Mouse (Mus musculus) hindbrain, embryonic 13.5 days (tissue): Measurements from ENCODE around the gene Cntn4. TPM values are rescaled to one million over a fixed set of nuclear protein-coding genes. Genes with fewer than 3 reads are reported as not detected.
A peak's percentile ranks its signal among the peaks of the same experiment; 100 is the strongest.

ENCODE experiments used
- ATAC-seq: fragments of 200-750 bp; cut with Nextera tagmentation; 2 replicates; pipeline ENCODE4 v1.8.0; 2017; ENCODE audit warnings: moderate TSS enrichment; ENCODE audit not compliant: low FRiP score
- H3K27ac ChIP-seq: fragments of 300-500 bp; sonication (generic); 2 replicates; pipeline ENCODE4 v1.5.1; 2015; ENCODE audit warnings: inconsistent platforms, mild to moderate bottlenecking, moderate library complexity
- H3K27me3 ChIP-seq: fragments of 300-500 bp; sonication (generic); 2 replicates; pipeline ENCODE4 v1.6.1; 2015; ENCODE audit warnings: mild to moderate bottlenecking, inconsistent platforms
- H3K36me3 ChIP-seq: fragments of 300-500 bp; sonication (generic); 2 replicates; pipeline ENCODE4 v1.6.1; 2015; ENCODE audit warnings: mild to moderate bottlenecking, inconsistent platforms
- H3K4me1 ChIP-seq: fragments of 300-500 bp; sonication (generic); replicated peaks from 2 replicates; pipeline ENCODE4 v1.6.1; 2015; ENCODE audit warnings: inconsistent platforms
- H3K4me2 ChIP-seq: fragments of 300-500 bp; sonication (generic); 2 replicates; pipeline ENCODE4 v1.6.1; 2015; ENCODE audit warnings: inconsistent platforms, mild to moderate bottlenecking, moderate library complexity
- H3K4me3 ChIP-seq: fragments of 300-500 bp; sonication (generic); 2 replicates; pipeline ENCODE4 v1.5.1; 2015; ENCODE audit warnings: mild to moderate bottlenecking, inconsistent platforms
- H3K9ac ChIP-seq: fragments of 300-500 bp; sonication (generic); 2 replicates; pipeline ENCODE4 v1.6.1; 2015; ENCODE audit warnings: mild to moderate bottlenecking, inconsistent platforms
- H3K9me3 ChIP-seq: fragments of 300-500 bp; sonication (generic); 2 replicates; pipeline ENCODE4 v1.6.1; 2016; ENCODE audit warnings: inconsistent platforms
- WGBS: fragments of 180-500 bp; shearing (Covaris S2); methylation state at CpG from one replicate; pipeline ENCODE4 v1.1.7; 2015; 5-methylcytosine and 5-hydroxymethylcytosine counted together
- polyA plus RNA-seq: library from polyadenylated mRNA; unstranded; fragments of >200 nt; fragmentation: Nextera tagmentation; extraction: Ambion mirVana; gene quantifications from 2 replicates; pipeline ENCODE4 v1.2.1, GENCODE M21; 2015

The Cntn4 gene
- polyA plus RNA-seq: 17.9 and 18.3 TPM in 2 replicates

DNA sequence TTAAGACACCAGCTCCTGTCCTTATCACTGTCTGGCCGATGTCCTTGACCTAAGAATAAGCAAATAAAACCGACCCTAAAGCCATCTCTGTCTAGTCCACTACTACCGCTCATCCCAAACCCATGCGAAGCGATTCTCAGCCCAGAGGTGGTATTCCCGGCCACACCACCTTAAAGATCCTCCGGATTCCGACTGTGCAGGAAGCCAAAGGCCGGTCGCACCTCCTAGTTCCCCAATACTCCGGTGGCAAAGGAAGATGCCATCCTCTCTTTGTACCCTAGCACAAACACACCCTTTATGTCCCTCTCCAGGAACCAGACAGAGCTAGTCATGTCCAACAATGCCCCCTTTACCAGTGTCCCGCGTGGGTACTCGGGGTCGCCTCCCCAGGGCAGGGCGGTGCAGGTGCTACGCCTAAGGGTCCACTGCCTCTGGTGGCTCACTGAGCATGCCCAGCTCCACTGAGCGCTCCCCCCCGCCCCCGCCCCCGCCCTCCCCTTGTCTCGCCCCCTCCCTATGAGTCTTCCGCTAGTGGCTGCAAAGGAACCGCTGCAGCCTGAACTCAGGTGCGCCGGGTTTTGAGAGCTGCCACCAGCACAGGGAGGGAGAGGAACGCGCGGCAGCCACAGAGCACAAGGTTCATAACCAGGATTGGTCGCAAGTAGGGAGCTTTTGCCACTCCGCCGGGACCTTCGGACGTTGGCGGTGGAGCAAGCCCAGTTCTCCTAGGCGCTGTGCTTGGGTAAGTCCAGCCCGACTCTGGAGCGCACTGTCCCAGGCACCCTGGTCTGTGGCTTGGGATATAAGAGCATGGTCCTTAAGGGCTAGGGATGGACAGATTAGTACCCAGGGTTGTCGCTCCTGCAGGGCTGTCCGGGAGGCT lies at the start of gene Cntn4:
TSS of gene Cntn4 (plus strand) at position 512 of the 883 bp plus-strand sequence.
- no peaks in the 10 kb centered on the region for H3K36me3 ChIP-seq

DNA sequence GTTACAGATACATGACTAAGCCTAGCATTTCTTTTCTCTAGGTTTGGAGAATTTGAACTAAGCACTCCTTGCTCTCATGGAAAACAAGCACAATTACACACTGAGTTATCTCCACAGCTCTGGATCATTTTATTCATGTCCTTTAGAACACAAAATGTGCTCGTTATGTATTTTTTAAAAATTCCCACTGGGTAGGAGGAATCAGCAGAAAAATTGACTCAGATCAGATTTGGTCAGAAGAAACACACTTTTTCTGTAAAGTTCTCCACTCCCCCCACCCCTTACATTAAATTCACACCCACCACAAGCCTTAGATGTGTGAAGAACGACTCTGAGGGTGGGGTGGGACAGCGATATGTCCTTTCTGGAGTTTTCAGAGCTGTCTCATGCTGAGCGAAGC lies 3.2 kb upstream of the Cntn4 start:
- no peaks in the 10 kb centered on the region for H3K36me3 ChIP-seq
- peaks cover 21% of the 10 kb centered on the region for H3K4me1 ChIP-seq
- 76% methylated on average over 4 of the region's 4 CpGs for WGBS

More for the DNA sequence above, at the start of gene Cntn4:
- peak within 1 kb of the TSS; percentile 76 for H3K9ac ChIP-seq
- no peaks in the 10 kb centered on the region for H3K9me3 ChIP-seq
- peak within 1 kb of the TSS; percentile 79 for H3K4me2 ChIP-seq
- 2% methylated on average over 37 of the region's 40 CpGs for WGBS
- H3K4me1 ChIP-seq: peaks cover 21% of the 10 kb centered on the region
- H3K27me3 ChIP-seq: peaks cover 40% of the 10 kb centered on the region
- H3K27ac ChIP-seq: peak within 1 kb of the TSS; percentile 58
- peak within 1 kb of the TSS; percentile 55 for H3K4me3 ChIP-seq
- peak; percentile 92 for ATAC-seq

GRCm38 (mm10) chr6:105675099-105675498 lies 2.4 kb upstream of the Cntn4 start:
- H3K9me3 ChIP-seq: no peaks in the 10 kb centered on the region
- no peak for ATAC-seq
- 46% methylated on average over 3 of the region's 3 CpGs for WGBS

More for the DNA sequence above, 3.2 kb upstream of the Cntn4 start:
- ATAC-seq: no peak
- peaks cover 27% of the 10 kb centered on the region for H3K27me3 ChIP-seq
- no peak overlapping the region for H3K9ac ChIP-seq
- no peak overlapping the region for H3K4me2 ChIP-seq
- no peaks in the 10 kb centered on the region for H3K9me3 ChIP-seq
- H3K27ac ChIP-seq: no peak overlapping the region
- H3K4me3 ChIP-seq: no peak overlapping the region

GRCm38 (mm10) chr6:105676637-105677036 lies 823 bp upstream of the Cntn4 start:
- Histone ChIP-seq H3K4me2 (peak overlapping the region; percentile 79), H3K36me3 (no peaks in the 10 kb centered on the region), H3K27ac (peak overlapping the region; percentile 58; the same call in 1 of the 2 replicates), H3K4me3 (peak overlapping the region; percentile 55), H3K9ac (peak overlapping the region; percentile 76), H3K4me1 (peaks cover 21% of the 10 kb centered on the region), H3K27me3 (peaks cover 40% of the 10 kb centered on the region), H3K9me3 (no peaks in the 10 kb centered on the region)
- ATAC-seq: 0 out of 2 replicates have a peak, but pooled peaks have one; percentile 16
- 27% methylated on average over 5 of the region's 5 CpGs for WGBS

More at GRCm38 (mm10) chr6:105675099-105675498, 2.4 kb upstream of the Cntn4 start:
- peaks cover 35% of the 10 kb centered on the region for H3K27me3 ChIP-seq
- no peak overlapping the region for H3K27ac ChIP-seq
- H3K4me1 ChIP-seq: peaks cover 21% of the 10 kb centered on the region
- H3K36me3 ChIP-seq: no peaks in the 10 kb centered on the region
- no peak overlapping the region for H3K4me3 ChIP-seq
- H3K4me2 ChIP-seq: no peak overlapping the region
- H3K9ac ChIP-seq: no peak overlapping the region

GRCm38 (mm10) chr6:105678778-105679177 lies 1.3 kb downstream of the Cntn4 start:
- Histone ChIP-seq H3K27me3 (peaks cover 40% of the 10 kb centered on the region), H3K9me3 (no peaks in the 10 kb centered on the region), H3K9ac (peak overlapping the region; percentile 76; the same call in 1 of the 2 replicates), H3K4me3 (peak overlapping the region; percentile 55), H3K4me1 (peaks cover 21% of the 10 kb centered on the region), H3K36me3 (no peaks in the 10 kb centered on the region), H3K4me2 (peak overlapping the region; percentile 79), H3K27ac (no peak overlapping the region)
- no peak for ATAC-seq
- 7% methylated on average over 5 of the region's 5 CpGs for WGBS

DNA sequence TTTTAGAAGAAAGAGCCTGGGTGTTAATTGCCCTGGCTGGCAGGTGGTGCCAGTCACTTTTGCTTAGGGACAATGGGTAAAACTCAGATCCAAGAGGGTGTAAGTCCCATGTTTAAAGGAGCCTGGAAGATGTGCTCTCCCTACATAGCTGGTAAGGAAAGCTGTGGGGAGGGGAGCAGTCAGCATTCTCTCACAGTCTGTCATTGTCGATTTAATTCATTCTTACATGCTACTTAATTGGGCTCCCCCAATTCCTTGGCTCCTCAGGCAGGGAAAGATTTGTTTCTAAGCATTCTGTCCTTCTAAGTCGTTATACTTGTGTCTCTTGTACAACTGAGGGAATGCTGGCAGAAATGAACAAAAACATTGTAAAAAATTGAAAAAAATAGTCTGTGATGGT lies 4.0 kb downstream of the Cntn4 start:
- H3K4me3 ChIP-seq: no peak overlapping the region
- H3K36me3 ChIP-seq: no peaks in the 10 kb centered on the region
- peak overlapping the region; percentile 31 for H3K4me2 ChIP-seq

GRCm38 (mm10) chr6:105683251-105683650 lies 5.8 kb downstream of the Cntn4 start:
- no peak for ATAC-seq
- H3K27me3 ChIP-seq: peaks cover 23% of the 10 kb centered on the region
- no peaks in the 10 kb centered on the region for H3K36me3 ChIP-seq
- H3K4me2 ChIP-seq: no peak overlapping the region
- H3K4me3 ChIP-seq: no peak overlapping the region
- no peak overlapping the region for H3K27ac ChIP-seq
- 87% methylated on average over 5 of the region's 5 CpGs for WGBS
- H3K4me1 ChIP-seq: 0 out of 2 replicates have a peak, but pooled peaks cover 5% of the 10 kb centered on the region
- no peaks in the 10 kb centered on the region for H3K9me3 ChIP-seq
- H3K9ac ChIP-seq: no peak overlapping the region

More for the DNA sequence above, 4.0 kb downstream of the Cntn4 start:
- Histone ChIP-seq H3K27ac (no peak overlapping the region), H3K9ac (no peak overlapping the region), H3K9me3 (no peaks in the 10 kb centered on the region), H3K4me1 (peaks cover 15% of the 10 kb centered on the region), H3K27me3 (peaks cover 40% of the 10 kb centered on the region)
- no peak for ATAC-seq
- 64% methylated on average over 2 of the region's 2 CpGs for WGBS

GRCm38 (mm10) chr6:105684123-105684522 lies 6.7 kb downstream of the Cntn4 start:
- Histone ChIP-seq H3K4me2 (no peak overlapping the region), H3K4me1 (no peaks in the 10 kb centered on the region), H3K27ac (no peak overlapping the region), H3K27me3 (peaks cover 14% of the 10 kb centered on the region), H3K9me3 (no peaks in the 10 kb centered on the region), H3K36me3 (no peaks in the 10 kb centered on the region), H3K9ac (no peak overlapping the region), H3K4me3 (no peak overlapping the region)
- no peak for ATAC-seq
- WGBS: 64% methylated on average over 4 of the region's 4 CpGs

DNA sequence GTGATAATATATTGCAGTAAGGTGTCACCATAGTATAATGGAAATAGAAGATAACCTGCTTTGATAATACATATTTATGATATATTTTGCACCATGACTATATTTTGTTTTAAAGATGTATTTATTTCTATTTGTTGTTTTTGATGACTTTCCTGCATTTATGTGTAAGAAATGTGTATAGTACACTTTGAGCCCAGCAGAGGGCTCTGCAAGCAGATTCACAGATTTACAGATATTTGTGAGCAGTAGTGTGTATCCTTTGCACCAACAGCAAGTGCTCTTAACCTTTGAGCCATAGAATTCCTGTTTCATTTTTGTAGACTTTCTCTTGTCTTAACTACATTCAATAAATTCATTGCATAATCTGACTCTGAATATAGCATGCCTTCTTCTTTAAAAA lies 10.7 kb downstream of the Cntn4 start:
- no peak overlapping the region for H3K4me2 ChIP-seq
- H3K27me3 ChIP-seq: no peaks in the 10 kb centered on the region
- H3K27ac ChIP-seq: no peak overlapping the region
- no peak overlapping the region for H3K9ac ChIP-seq
- H3K4me1 ChIP-seq: no peaks in the 10 kb centered on the region
- H3K4me3 ChIP-seq: no peak overlapping the region
- no peak for ATAC-seq
- H3K36me3 ChIP-seq: no peaks in the 10 kb centered on the region
- no peaks in the 10 kb centered on the region for H3K9me3 ChIP-seq

GRCm38 (mm10) chr6:105742026-105742425 lies 64.6 kb downstream of the Cntn4 start:
- no peak overlapping the region for H3K4me3 ChIP-seq
- no peaks in the 10 kb centered on the region for H3K4me1 ChIP-seq
- 33% methylated on average over 6 of the region's 6 CpGs for WGBS
- ATAC-seq: no peak
- H3K27ac ChIP-seq: no peak overlapping the region
- H3K27me3 ChIP-seq: no peaks in the 10 kb centered on the region
- H3K9ac ChIP-seq: no peak overlapping the region
- H3K4me2 ChIP-seq: no peak overlapping the region
- no peaks in the 10 kb centered on the region for H3K9me3 ChIP-seq
- H3K36me3 ChIP-seq: no peaks in the 10 kb centered on the region

DNA sequence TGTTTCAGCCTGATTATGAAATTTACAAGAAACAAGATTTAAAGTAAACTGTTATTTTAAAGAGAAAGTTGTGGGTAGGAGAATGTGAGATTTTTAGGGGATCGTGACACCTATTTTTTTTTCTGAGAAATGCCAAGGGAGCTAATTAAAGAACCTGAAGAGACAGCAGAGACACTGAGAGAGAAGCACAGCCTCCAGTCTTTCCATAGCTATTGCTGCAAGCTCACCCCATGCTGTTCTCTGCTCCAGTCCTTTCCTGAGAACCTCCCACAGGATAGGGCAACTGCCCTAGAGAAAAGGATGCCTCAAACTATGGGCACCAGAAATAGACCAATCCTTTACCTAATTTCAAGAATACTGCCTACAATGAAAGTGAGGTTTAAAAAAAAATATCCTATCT lies 103.2 kb downstream of the Cntn4 start:
- Histone ChIP-seq H3K4me1 (no peaks in the 10 kb centered on the region), H3K27ac (no peak overlapping the region), H3K4me2 (no peak overlapping the region), H3K9ac (no peak overlapping the region), H3K36me3 (no peaks in the 10 kb centered on the region), H3K9me3 (no peaks in the 10 kb centered on the region), H3K4me3 (no peak overlapping the region), H3K27me3 (no peaks in the 10 kb centered on the region)
- 86% methylated on average over 1 of the region's 1 CpGs for WGBS
- ATAC-seq: no peak

GRCm38 (mm10) chr6:105788462-105788861 lies 111.0 kb downstream of the Cntn4 start:
- Histone ChIP-seq H3K4me1 (no peaks in the 10 kb centered on the region), H3K27ac (no peak overlapping the region), H3K27me3 (no peaks in the 10 kb centered on the region), H3K4me2 (no peak overlapping the region), H3K9ac (no peak overlapping the region), H3K4me3 (no peak overlapping the region), H3K9me3 (no peaks in the 10 kb centered on the region), H3K36me3 (no peaks in the 10 kb centered on the region)
- WGBS: 97% methylated on average over 2 of the region's 2 CpGs
- ATAC-seq: no peak

DNA sequence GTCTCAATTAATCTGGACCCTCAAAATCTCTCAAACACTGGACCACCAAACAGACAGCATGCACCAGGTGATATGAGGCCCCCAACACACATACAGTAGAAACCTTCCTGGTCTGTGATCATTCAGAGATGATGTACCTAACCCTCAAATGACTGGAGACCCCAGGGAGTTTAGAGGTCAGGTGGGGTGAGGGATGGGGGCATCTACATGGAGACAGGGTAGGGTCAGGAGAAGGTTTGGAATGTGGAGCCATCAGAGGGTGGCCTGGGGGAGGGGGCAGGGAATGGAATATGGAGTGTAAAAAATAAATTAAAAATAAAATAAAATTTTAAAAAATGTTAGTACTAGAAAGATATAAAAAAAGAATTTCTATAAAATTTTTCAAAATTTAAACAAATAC lies 157.6 kb downstream of the Cntn4 start:
- no peak for ATAC-seq
- H3K4me1 ChIP-seq: no peaks in the 10 kb centered on the region
- no peak overlapping the region for H3K4me2 ChIP-seq
- no peak overlapping the region for H3K4me3 ChIP-seq
- H3K27me3 ChIP-seq: no peaks in the 10 kb centered on the region
- H3K36me3 ChIP-seq: no peaks in the 10 kb centered on the region
- H3K9me3 ChIP-seq: no peaks in the 10 kb centered on the region
- H3K9ac ChIP-seq: no peak overlapping the region
- H3K27ac ChIP-seq: no peak overlapping the region
